Mouse (Mus musculus) embryonic fibroblast, embryonic 13.5 days (primary cell): ENCODE measurements around the gene 1600014C10Rik.
A peak's percentile ranks its signal among the peaks of the same experiment; 100 is the strongest.

Experiments
- CTCF ChIP-seq: IDR thresholded peaks from 2 replicates; pipeline ENCODE4 v1.5.1; 2011; ENCODE audit warnings: mild to moderate bottlenecking, control low read depth, low read length, moderate library complexity, borderline replicate concordance; ENCODE audit not compliant: insufficient read depth
- POLR2A ChIP-seq: IDR thresholded peaks from 2 replicates; pipeline ENCODE4 v1.6.1; 2011; ENCODE audit warnings: low read depth, mild to moderate bottlenecking, control low read depth, low read length, moderate library complexity

DNA sequence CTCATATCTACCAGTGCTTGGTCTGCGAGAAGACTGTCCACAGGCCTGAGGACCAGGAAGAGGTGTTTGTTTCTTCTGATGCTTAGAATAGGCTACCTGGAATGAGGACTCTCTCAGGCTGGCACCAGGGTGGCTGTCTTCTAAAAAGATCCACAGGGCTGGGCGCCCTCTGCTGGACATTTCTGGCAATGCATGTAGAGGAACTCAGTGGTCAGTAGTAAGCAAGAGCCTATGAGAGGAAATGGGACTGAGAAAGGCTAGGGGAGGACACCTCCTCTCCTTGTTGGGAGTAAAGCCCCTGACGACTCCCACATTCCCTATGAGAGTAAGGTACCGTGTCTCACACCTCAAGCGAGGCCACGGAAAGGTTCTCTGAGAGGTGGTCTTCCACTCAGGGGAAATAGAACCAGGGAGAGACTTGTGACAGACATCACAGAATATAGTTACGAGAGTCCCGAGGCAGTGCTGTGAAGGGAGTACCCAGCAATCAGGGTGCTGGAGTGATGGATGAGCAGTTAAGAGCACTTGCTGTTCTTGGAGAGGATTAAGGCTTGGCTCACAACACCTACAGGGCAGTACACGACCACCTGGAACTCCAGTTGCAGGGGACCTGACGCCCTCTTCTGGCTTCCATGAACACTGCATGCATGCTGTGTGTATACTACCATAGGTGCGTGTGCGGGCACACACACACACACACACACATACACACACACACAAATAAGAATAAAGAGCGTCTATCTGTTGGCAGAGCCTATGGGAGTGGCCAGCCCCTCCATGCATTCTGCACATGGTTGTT lies 41.1 kb upstream of the 1600014C10Rik start:
- TF ChIP-seq CTCF (peak; percentile 59), POLR2A (no peak)
